Mouse (Mus musculus) neural tube, embryonic 14.5 days (tissue): Measurements from ENCODE around the gene Tiam1. TPM values are rescaled to one million over a fixed set of nuclear protein-coding genes. Genes with fewer than 3 reads are reported as not detected.

Source experiments
- ATAC-seq: fragments of 200-750 bp; cut with Nextera tagmentation; 2 replicates; pipeline ENCODE4 v1.8.0; 2017; ENCODE audit warnings: low read depth, mild to moderate bottlenecking, moderate TSS enrichment, moderate library complexity
- H3K27ac ChIP-seq: fragments of 300-500 bp; sonication (generic); 2 replicates; pipeline ENCODE4 v1.5.1; 2014; ENCODE audit warnings: low read depth, mild to moderate bottlenecking, control low read depth, low read length, moderate library complexity, mixed read lengths
- H3K27me3 ChIP-seq: fragments of 300-500 bp; sonication (generic); 2 replicates; pipeline ENCODE4 v1.6.1; 2014; ENCODE audit warnings: low read length; ENCODE audit not compliant: control insufficient read depth, insufficient read depth
- H3K36me3 ChIP-seq: fragments of 300-500 bp; sonication (generic); 2 replicates; pipeline ENCODE4 v1.6.1; 2014; ENCODE audit warnings: low read length, mixed read lengths; ENCODE audit not compliant: control insufficient read depth, insufficient read depth
- H3K4me1 ChIP-seq: fragments of 300-500 bp; sonication (generic); 2 replicates; pipeline ENCODE4 v1.6.1; 2014; ENCODE audit warnings: low read length; ENCODE audit not compliant: control insufficient read depth, insufficient read depth
- H3K4me2 ChIP-seq: fragments of 300-500 bp; sonication (generic); 2 replicates; pipeline ENCODE4 v1.6.1; 2014; ENCODE audit warnings: mild to moderate bottlenecking, low read depth, low read length, control low read depth
- H3K4me3 ChIP-seq: fragments of 300-500 bp; sonication (generic); 2 replicates; pipeline ENCODE4 v1.5.1; 2014; ENCODE audit warnings: low read depth, low read length, control low read depth, mixed read lengths
- H3K9ac ChIP-seq: fragments of 300-500 bp; sonication (generic); replicated peaks from 2 replicates; pipeline ENCODE4 v1.6.1; 2014; ENCODE audit warnings: low read depth, mild to moderate bottlenecking, control low read depth, low read length, mixed read lengths
- H3K9me3 ChIP-seq: fragments of 300-500 bp; sonication (generic); 2 replicates; pipeline ENCODE4 v1.6.1; 2016; ENCODE audit warnings: low read length; ENCODE audit not compliant: control insufficient read depth
- WGBS: fragments of 180-500 bp; shearing (Covaris S2); extraction: QIAGEN DNeasy Blood & Tissue Kit; methylation state at CpG from one replicate; pipeline ENCODE4 v1.1.7; 2014; 5-methylcytosine and 5-hydroxymethylcytosine counted together
- polyA plus RNA-seq: library from polyadenylated mRNA; unstranded; fragments of >200 nt; fragmentation: Nextera tagmentation; extraction: Ambion mirVana; gene quantifications from 2 replicates; pipeline ENCODE4 v1.2.1, GENCODE M21; 2014

Tiam1 gene
- polyA plus RNA-seq, 1 experiment from 2014 or later, result 34.8 TPM

DNA sequence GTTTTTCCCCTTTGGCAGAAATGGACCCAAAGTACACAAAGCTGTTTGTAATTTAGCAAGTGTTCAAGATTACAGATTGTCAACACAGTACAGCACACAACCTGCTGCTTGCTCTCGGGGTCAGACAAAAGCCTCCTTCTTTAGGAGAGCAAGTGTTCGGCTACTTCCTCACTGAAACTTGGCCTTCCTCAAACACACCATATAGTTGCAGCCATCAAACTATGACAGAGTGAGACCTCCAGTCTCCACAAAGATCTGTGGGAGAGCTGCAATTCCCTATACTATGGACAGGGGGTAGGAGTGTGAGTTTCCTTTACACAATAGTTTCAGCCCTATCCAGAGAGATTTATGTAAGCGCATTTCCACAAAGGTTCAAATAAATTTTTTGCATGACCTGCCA lies 278.9 kb downstream of the Tiam1 start:
- Histone ChIP-seq H3K4me1 (no peaks in the 10 kb centered on the region), H3K27me3 (no peaks in the 10 kb centered on the region), H3K9me3 (no peaks in the 10 kb centered on the region), H3K27ac (no peak overlapping the region), H3K36me3 (no peaks in the 10 kb centered on the region), H3K9ac (no peak overlapping the region), H3K4me3 (no peak overlapping the region), H3K4me2 (no peak overlapping the region)
- 67% methylated on average over 3 of the region's 3 CpGs for WGBS
- no peak for ATAC-seq

DNA sequence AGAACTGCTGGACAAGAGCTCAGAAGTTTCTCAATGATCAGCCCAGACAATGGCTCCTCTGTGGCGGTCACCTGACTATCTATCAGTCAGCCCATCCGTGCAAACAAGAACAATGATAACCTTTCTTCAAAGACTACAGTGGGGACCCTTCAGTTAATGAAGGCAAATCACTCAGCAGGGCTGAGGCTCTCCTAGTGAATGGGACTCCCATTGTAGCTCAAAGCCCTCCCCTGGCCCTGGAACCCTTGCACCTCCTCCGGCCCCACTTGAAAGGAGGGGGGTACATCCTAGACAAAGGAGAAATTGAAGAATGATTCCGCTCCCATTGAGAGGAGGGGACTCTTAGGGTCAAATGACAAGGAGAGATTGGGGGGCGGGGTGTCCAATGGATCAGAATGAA lies 280.3 kb downstream of the Tiam1 start:
- Histone ChIP-seq H3K4me2 (no peak overlapping the region), H3K27ac (no peak overlapping the region), H3K27me3 (no peaks in the 10 kb centered on the region), H3K9me3 (no peaks in the 10 kb centered on the region), H3K9ac (no peak overlapping the region), H3K4me1 (no peaks in the 10 kb centered on the region), H3K4me3 (no peak overlapping the region), H3K36me3 (no peaks in the 10 kb centered on the region)
- peak; percentile 41; the same call in 1 of the 2 replicates for ATAC-seq
- 18% methylated on average over 5 of the region's 5 CpGs for WGBS

DNA sequence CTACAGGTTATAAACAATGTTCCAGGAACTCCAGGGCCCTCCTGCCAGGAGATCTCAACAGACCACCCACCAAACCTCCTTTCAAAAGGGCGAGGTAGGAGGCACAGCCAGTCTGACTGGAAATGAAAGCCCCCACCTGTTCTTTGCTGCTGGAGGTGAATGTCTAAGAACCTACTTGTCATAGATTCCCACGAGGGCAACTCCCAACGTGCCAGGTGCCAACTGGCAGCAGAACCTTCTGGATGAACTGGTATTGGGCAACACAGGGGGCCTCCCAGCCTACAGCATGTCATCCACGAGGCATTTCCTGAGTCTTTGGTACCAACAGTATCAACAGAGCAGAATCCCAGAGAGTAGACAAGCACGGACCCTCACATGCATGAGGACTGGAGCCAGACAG lies 282.0 kb downstream of the Tiam1 start:
- ATAC-seq, result no peak
- no peaks in the 10 kb centered on the region for H3K36me3 ChIP-seq
- no peak overlapping the region for H3K27ac ChIP-seq
- no peaks in the 10 kb centered on the region for H3K4me1 ChIP-seq
- H3K27me3 ChIP-seq, result no peaks in the 10 kb centered on the region
- H3K9me3 ChIP-seq, result no peaks in the 10 kb centered on the region
- no peak overlapping the region for H3K4me3 ChIP-seq
- H3K9ac ChIP-seq, result no peak overlapping the region
- H3K4me2 ChIP-seq, result no peak overlapping the region
- WGBS, result 62% methylated on average over 5 of the region's 5 CpGs

DNA sequence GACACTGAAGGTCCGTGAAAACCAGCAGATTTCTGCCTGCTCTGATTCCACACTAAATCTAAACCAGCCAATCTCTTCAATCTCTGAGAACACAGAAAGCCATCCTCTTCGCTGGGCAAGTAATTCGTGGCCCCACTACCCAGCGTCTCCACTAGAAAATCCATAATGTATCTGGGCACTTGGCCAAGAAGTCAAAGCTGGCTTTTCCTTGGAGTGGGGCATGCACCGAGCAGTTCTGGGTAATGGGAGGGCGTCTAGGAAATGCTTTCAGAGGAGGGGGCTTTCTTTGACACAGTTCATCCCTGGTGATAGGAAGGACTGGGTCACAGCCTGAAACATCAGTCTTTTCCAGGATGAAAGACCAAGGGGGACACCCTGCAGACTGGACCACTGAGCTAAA lies 282.9 kb downstream of the Tiam1 start:
- H3K36me3 ChIP-seq, result no peaks in the 10 kb centered on the region
- 60% methylated on average over 6 of the region's 6 CpGs for WGBS
- no peak overlapping the region for H3K4me2 ChIP-seq
- no peaks in the 10 kb centered on the region for H3K9me3 ChIP-seq
- no peaks in the 10 kb centered on the region for H3K4me1 ChIP-seq
- no peak overlapping the region for H3K9ac ChIP-seq
- no peak overlapping the region for H3K27ac ChIP-seq
- H3K27me3 ChIP-seq, result no peaks in the 10 kb centered on the region
- ATAC-seq, result no peak
- H3K4me3 ChIP-seq, result no peak overlapping the region

DNA sequence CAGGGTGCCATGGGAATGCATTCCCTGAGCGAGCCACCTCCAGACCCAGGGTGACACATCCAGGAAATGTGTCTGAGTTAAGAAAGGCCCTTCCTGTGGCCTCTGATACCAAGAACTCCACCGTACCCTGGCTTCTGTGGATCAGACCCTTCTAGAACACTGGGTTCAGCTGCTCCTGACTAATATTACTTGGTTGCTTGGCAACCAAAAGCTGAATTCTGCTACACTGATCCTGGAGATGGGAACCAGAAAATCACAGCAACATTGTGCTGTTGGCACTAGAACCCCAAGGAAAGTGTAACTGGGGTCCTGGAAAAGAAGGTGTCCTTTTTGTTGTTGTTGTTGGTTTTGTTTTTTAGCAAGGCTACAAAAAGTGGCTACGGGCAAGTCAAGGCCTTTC lies 285.9 kb downstream of the Tiam1 start:
- H3K36me3 ChIP-seq, result no peaks in the 10 kb centered on the region
- H3K4me2 ChIP-seq, result no peak overlapping the region
- no peaks in the 10 kb centered on the region for H3K4me1 ChIP-seq
- 83% methylated on average over 3 of the region's 3 CpGs for WGBS
- no peak for ATAC-seq
- no peak overlapping the region for H3K4me3 ChIP-seq
- H3K27ac ChIP-seq, result no peak overlapping the region
- no peak overlapping the region for H3K9ac ChIP-seq
- no peaks in the 10 kb centered on the region for H3K9me3 ChIP-seq
- no peaks in the 10 kb centered on the region for H3K27me3 ChIP-seq

DNA sequence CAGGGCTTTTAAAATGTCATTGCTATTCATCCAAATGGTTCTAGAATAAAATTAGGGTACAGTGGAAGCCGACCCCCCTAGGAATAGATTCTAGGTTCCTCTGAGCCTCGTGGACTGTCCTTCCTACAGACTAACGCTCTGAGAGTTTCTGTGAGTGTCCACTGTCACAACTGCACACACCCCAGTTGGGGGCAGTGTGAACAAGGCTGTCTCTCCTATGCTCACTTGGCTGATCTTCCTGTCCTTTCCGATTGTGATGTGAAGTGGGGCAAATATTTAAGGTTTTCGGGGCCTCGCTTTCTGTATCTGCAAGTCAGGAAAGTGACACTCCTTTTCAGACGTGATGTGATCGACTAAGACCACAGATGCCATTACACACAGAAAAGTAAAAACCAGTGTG lies 288.8 kb downstream of the Tiam1 start:
- Histone ChIP-seq H3K4me2 (no peak overlapping the region), H3K9me3 (no peaks in the 10 kb centered on the region), H3K27ac (no peak overlapping the region), H3K4me1 (no peaks in the 10 kb centered on the region), H3K9ac (no peak overlapping the region), H3K27me3 (no peaks in the 10 kb centered on the region), H3K4me3 (no peak overlapping the region), H3K36me3 (no peaks in the 10 kb centered on the region)
- 90% methylated on average over 8 of the region's 8 CpGs for WGBS
- ATAC-seq, result no peak

DNA sequence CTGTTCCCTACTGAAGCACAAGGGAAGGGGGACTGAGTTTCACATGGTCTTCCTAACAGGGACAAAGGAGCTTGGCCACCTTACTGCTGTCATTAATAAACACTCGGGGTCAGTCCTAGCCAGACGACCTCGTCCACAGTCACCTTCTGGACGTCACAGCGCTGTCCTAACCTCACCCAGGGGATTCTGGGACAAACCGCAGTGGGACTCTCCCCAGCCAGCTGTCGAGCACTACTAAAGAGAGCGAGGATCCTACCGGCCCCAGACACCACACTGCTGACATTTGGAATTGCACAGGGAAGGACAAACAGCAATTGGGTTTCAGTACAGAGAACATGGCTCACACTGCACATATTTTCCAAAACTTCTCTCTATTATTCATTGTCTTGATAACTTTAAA lies 292.2 kb downstream of the Tiam1 start:
- no peaks in the 10 kb centered on the region for H3K4me1 ChIP-seq
- ATAC-seq, result no peak

DNA sequence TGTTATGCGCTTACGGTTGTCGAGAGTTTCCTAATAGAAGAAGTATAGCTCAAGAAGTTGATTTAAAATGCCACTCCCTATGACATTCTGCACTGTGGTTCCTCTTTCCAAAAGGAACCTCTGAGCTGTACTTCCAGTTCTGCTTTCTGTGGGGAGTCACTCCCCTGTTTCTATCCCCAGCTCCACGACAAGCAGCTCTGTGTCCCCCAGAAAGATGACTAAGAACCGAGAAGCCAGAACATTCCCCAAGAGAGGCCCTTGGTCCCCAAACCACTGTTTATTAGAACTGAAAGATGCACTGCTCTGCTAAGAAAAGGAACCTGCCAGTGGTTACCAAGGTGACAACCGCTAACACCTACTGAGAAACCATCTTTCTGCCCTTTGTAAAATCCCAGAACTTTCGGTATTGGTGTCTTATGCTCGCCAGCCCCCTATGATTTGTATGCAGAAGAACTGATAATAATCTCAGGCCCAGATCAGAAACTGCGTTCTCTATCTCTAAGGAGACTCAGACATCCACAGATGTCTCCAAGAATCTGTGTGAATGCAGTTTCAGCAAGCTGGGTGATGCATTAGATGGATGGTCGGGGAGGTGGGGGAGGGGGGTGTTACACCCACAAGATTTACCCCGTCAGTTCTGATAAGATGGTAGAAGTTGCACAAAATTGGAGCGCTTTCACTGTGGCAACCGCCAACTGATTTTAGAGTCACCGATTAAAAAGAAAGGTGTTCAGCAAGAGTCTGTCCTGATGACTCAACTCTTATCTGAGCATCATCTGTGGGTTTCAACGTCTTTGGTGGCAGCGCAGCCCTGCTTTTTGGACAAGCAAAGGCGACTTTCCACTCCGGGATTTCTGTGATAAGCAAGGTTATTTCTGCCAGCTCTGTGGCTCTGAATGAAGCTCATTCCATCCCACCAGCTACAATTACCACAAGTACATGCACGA lies 294.6 kb downstream of the Tiam1 start:
- Histone ChIP-seq H3K4me2 (no peak overlapping the region), H3K4me3 (no peak overlapping the region), H3K36me3 (no peaks in the 10 kb centered on the region), H3K27ac (no peak overlapping the region), H3K27me3 (no peaks in the 10 kb centered on the region), H3K9ac (no peak overlapping the region), H3K4me1 (no peaks in the 10 kb centered on the region), H3K9me3 (no peaks in the 10 kb centered on the region)
- no peak for ATAC-seq
- WGBS, result 93% methylated on average over 19 of the region's 19 CpGs

More for the DNA sequence above, 292.2 kb downstream of the Tiam1 start:
- H3K27ac ChIP-seq, result no peak overlapping the region
- 54% methylated on average over 9 of the region's 9 CpGs for WGBS
- H3K36me3 ChIP-seq, result no peaks in the 10 kb centered on the region
- no peaks in the 10 kb centered on the region for H3K9me3 ChIP-seq
- no peak overlapping the region for H3K4me3 ChIP-seq
- no peak overlapping the region for H3K9ac ChIP-seq
- no peaks in the 10 kb centered on the region for H3K27me3 ChIP-seq
- H3K4me2 ChIP-seq, result no peak overlapping the region

DNA sequence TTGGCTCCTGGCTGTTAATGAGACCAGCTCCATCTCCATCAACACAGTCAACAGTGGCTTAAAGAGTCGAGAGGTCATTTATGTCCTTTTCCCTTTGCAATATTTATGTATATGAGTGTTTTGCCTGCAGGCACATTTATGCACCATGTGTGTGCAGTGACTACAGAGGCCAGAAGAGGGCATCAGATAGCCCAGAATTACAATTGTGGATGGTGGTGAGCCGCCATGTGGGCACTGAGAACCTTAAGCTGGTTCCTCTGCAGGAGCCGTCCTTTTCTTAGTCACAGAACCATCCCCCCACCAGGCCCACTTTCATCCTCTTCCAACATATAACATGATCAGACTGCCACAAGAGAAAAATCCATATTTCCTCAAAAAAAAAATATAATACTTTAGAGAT lies 295.4 kb downstream of the Tiam1 start:
- H3K9ac ChIP-seq, result no peak overlapping the region
- H3K4me1 ChIP-seq, result 0 out of 2 replicates have a peak, but pooled peaks cover 3% of the 10 kb centered on the region
- no peaks in the 10 kb centered on the region for H3K27me3 ChIP-seq
- H3K9me3 ChIP-seq, result no peaks in the 10 kb centered on the region
- H3K36me3 ChIP-seq, result no peaks in the 10 kb centered on the region
- WGBS, result 96% methylated on average over 3 of the region's 3 CpGs
- H3K27ac ChIP-seq, result no peak overlapping the region
- ATAC-seq, result no peak
- H3K4me3 ChIP-seq, result no peak overlapping the region
- no peak overlapping the region for H3K4me2 ChIP-seq
